Mouse (Mus musculus): ENCODE measurements around the gene Zfp971.
"Not testable (repeated sequence)": the region's sequence is repeated elsewhere in the genome, so short reads cannot be mapped to it uniquely, and the experiment has no call there.

Zfp971 gene

GRCm38 (mm10) chr2:178023011-178023611, at the start of gene Zfp971:
Gene Zfp971, plus strand, starts transcription at chr2:178023284.
- peak; percentile 20 for DNase-seq (ENCODE audit: low spot score)

- DNase-seq (ENCODE audit: low spot score): not testable (repeated sequence)
These were observed 48.3 kb upstream of the Zfp971 start for GRCm38 (mm10) chr2:177974814-177975213.

GRCm38 (mm10) chr2:178019486-178019885, 3.6 kb upstream of the Zfp971 start:
- not testable (repeated sequence) for DNase-seq (ENCODE audit: low spot score)

- not testable (repeated sequence) for DNase-seq (ENCODE audit: low spot score)
These were observed 2.3 kb upstream of the Zfp971 start for GRCm38 (mm10) chr2:178020773-178021172.

GRCm38 (mm10) chr2:178023861-178024260, 777 bp downstream of the Zfp971 start:
- DNase-seq (ENCODE audit: low spot score): not testable (repeated sequence)

- not testable (repeated sequence) for DNase-seq (ENCODE audit: low spot score)
These were observed 4.5 kb downstream of the Zfp971 start for GRCm38 (mm10) chr2:178027601-178028000.

- peak; percentile 67 for DNase-seq (ENCODE audit: low spot score)
These were observed 35.1 kb downstream of the Zfp971 start for GRCm38 (mm10) chr2:178058195-178058594.

GRCm38 (mm10) chr2:178078166-178078717, 55.2 kb downstream of the Zfp971 start, which contains the start of gene Zfp931:
Gene Zfp931, minus strand, starts transcription at chr2:178078476.
- not testable (repeated sequence) for DNase-seq (ENCODE audit: low spot score)

Measured in urinary bladder, postnatal 14 days (tissue).